Mouse (Mus musculus) hindbrain, embryonic 14.5 days (tissue): ENCODE measurements around the gene Srxn1. TPM values are rescaled to one million over a fixed set of nuclear protein-coding genes. Genes with fewer than 3 reads are reported as not detected.

ENCODE experiments used
- ATAC-seq: fragments of 200-750 bp; cut with Nextera tagmentation; 2 replicates; pipeline ENCODE4 v1.8.0; 2017; ENCODE audit warnings: moderate number of reproducible peaks, mild to moderate bottlenecking, moderate TSS enrichment, moderate library complexity; ENCODE audit not compliant: low FRiP score
- DNase-seq: peaks from one replicate; pipeline ENCODE4 v3.0.0-alpha.2; 2015; ENCODE audit warnings: low spot score
- H3K27ac ChIP-seq: fragments of 300-500 bp; sonication (generic); 2 replicates; pipeline ENCODE4 v1.5.1; 2014; ENCODE audit warnings: mild to moderate bottlenecking, moderate library complexity
- H3K27me3 ChIP-seq: fragments of 300-500 bp; sonication (generic); 2 replicates; pipeline ENCODE4 v1.6.1; 2014; ENCODE audit warnings: mild to moderate bottlenecking, low read length, mixed read lengths; ENCODE audit not compliant: control insufficient read depth, insufficient read depth
- H3K36me3 ChIP-seq: fragments of 300-500 bp; sonication (generic); replicated peaks from 2 replicates; pipeline ENCODE4 v1.6.1; 2014; ENCODE audit not compliant: control insufficient read depth, insufficient read depth
- H3K4me1 ChIP-seq: fragments of 300-500 bp; sonication (generic); replicated peaks from 2 replicates; pipeline ENCODE4 v1.6.1; 2014; ENCODE audit warnings: antibody characterized with exemption, low read length, mixed read lengths; ENCODE audit not compliant: control insufficient read depth, insufficient read depth
- H3K4me2 ChIP-seq: fragments of 300-500 bp; sonication (generic); replicated peaks from 2 replicates; pipeline ENCODE4 v1.6.1; 2014; ENCODE audit warnings: mild to moderate bottlenecking, moderate library complexity
- H3K4me3 ChIP-seq: fragments of 300-500 bp; sonication (generic); replicated peaks from 2 replicates; pipeline ENCODE4 v1.5.1; 2014; ENCODE audit warnings: mild to moderate bottlenecking, low read length
- H3K9ac ChIP-seq: fragments of 300-500 bp; sonication (generic); 2 replicates; pipeline ENCODE4 v1.6.1; 2014
- H3K9me3 ChIP-seq: fragments of 300-500 bp; sonication (generic); 2 replicates; pipeline ENCODE4 v1.6.1; 2016; ENCODE audit warnings: low read length; ENCODE audit not compliant: control insufficient read depth
- WGBS: fragments of 180-500 bp; shearing (Covaris S2); extraction: QIAGEN DNeasy Blood & Tissue Kit; methylation state at CpG from one replicate; pipeline ENCODE4 v1.1.7; 2014; 5-methylcytosine and 5-hydroxymethylcytosine counted together
- polyA plus RNA-seq: library from polyadenylated mRNA; unstranded; fragments of >200 nt; fragmentation: Nextera tagmentation; extraction: Ambion mirVana; gene quantifications from 2 replicates; pipeline ENCODE4 v1.2.1, GENCODE M21; 2014

The Srxn1 gene
- polyA plus RNA-seq, 1 experiment from 2014 or later: 22.5 TPM

DNA sequence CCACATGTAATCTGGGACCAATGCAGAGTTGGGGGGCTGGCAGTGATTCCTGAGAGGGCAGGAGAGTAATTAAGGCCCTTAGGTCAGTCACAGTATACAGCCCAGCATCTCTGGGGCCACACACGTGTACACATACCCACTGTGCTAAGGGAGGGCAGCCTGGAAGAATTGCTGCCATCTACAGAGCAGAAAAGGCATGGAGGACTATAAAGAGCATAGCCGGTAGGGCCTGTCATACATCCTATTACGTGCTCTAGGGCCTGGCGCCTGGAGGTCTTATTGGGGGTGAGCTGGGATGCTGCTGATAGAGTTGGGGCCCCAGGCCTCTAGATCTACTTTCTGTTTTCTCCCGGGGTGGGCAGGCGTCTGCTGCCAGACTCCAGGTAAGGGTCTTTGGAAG is 18.9 kb upstream of the Srxn1 start:
- Histone ChIP-seq H3K4me2 (peak overlapping the region; percentile 78), H3K9ac (peak overlapping the region; percentile 48), H3K4me3 (peak overlapping the region; percentile 11), H3K36me3 (peaks cover 39% of the 10 kb centered on the region), H3K9me3 (no peaks in the 10 kb centered on the region), H3K4me1 (peaks cover 38% of the 10 kb centered on the region), H3K27me3 (no peaks in the 10 kb centered on the region), H3K27ac (peak overlapping the region; percentile 30; the same call in 1 of the 2 replicates)
- ATAC-seq (no peak), DNase-seq (no peak)
- 55% methylated on average over 6 of the region's 6 CpGs for WGBS

DNA sequence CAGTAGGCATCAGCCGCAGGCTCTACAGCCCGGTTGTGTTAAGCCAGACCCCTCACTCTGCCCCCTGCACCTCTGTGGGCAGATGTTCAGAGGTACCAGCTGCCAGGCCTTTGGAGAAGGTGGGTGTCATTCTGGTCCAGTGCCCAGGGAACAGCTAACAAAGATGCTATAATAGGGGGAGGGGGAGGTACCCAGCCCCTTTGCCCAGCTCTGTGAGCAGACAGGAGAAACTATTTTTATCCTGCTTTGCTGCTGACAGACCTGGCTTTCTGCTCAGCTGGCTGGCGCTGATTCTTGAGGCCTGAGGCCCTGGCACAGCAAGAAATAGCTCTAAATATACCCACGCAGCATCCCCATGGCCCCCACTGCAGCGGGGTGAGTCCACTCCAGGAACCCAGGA is 18.2 kb upstream of the Srxn1 start:
- H3K36me3 ChIP-seq: peaks cover 39% of the 10 kb centered on the region
- peak overlapping the region; percentile 48 for H3K9ac ChIP-seq
- ATAC-seq (no peak), DNase-seq (no peak)
- H3K4me2 ChIP-seq: peak overlapping the region; percentile 78
- H3K4me1 ChIP-seq: peaks cover 39% of the 10 kb centered on the region
- no peaks in the 10 kb centered on the region for H3K27me3 ChIP-seq
- H3K4me3 ChIP-seq: no peak overlapping the region; the same call in 1 of the 2 replicates
- H3K27ac ChIP-seq: peak overlapping the region; percentile 30; the same call in 1 of the 2 replicates
- 67% methylated on average over 5 of the region's 5 CpGs for WGBS
- no peaks in the 10 kb centered on the region for H3K9me3 ChIP-seq

DNA sequence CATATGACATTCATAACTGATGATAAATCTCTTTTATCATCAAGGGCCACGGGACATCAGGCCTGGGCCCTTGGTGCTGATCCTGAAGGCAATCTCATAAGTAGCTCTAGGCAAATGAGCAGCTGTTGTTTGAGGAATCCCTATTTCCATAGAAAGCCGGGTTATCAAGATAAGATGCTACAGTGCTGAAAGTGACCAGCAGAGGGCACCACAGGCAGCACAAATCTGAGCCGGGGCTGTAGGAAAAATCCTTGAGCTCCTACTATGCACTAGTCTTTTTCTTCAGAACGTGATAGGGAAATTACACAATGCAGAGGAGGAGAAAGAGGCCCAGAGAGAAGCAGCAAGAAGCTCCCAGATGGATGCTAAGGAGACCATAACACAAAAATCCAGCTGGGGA is 16.2 kb upstream of the Srxn1 start:
- H3K27ac ChIP-seq: no peak overlapping the region
- peaks cover 44% of the 10 kb centered on the region for H3K4me1 ChIP-seq
- no peaks in the 10 kb centered on the region for H3K9me3 ChIP-seq
- ATAC-seq (no peak), DNase-seq (peak; percentile 82)
- H3K9ac ChIP-seq: no peak overlapping the region
- 5% methylated on average over 4 of the region's 4 CpGs for WGBS
- peaks cover 52% of the 10 kb centered on the region for H3K36me3 ChIP-seq
- H3K4me2 ChIP-seq: no peak overlapping the region
- no peak overlapping the region for H3K4me3 ChIP-seq
- H3K27me3 ChIP-seq: peaks cover 12% of the 10 kb centered on the region; the same call in 1 of the 2 replicates

DNA sequence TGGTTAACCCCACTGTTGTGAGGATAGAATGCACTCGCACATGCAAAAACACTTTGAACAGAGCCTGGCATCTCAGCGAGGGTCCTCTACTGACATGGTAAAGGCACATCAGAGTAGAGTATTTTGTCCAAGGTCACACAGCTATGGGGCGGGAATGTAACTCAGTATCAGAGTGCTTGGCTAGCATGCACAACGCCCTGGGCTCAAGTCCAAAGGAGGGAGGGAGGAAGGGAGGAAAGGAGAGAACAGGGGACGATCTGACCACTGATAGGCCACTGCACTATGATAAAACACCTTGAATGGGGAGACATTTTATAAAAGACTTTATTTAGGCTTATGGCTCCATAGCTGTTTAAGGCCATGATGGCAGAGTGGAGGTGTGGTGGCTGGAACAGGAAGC is 15.7 kb upstream of the Srxn1 start:
- Histone ChIP-seq H3K9me3 (no peaks in the 10 kb centered on the region), H3K27ac (no peak overlapping the region), H3K4me1 (peaks cover 40% of the 10 kb centered on the region), H3K27me3 (peaks cover 17% of the 10 kb centered on the region; the same call in 1 of the 2 replicates), H3K9ac (no peak overlapping the region), H3K4me3 (no peak overlapping the region), H3K36me3 (peaks cover 57% of the 10 kb centered on the region), H3K4me2 (no peak overlapping the region)
- WGBS: 75% methylated on average over 5 of the region's 5 CpGs
- DNase-seq (no peak), ATAC-seq (no peak)

DNA sequence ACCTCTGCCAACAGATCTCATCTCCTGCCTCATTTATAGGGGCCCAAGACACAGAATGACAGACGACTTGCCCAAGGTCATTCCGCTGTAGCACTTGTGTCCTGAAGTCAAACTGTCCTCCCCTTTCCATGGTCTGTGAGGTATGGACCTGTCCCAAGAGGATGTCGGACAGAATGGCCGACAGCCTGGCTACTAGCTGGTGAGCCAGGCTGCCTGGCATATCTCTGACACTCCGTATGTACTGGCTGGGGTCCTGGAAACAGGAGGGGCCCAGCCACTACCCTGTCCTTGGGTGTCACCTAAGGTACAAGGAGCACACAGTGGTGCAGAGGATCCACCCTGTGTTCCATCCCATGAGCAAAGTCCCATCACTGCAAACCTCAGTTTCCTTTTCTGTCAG is 14.8 kb upstream of the Srxn1 start:
- no peak overlapping the region for H3K4me3 ChIP-seq
- peaks cover 17% of the 10 kb centered on the region; the same call in 1 of the 2 replicates for H3K27me3 ChIP-seq
- 73% methylated on average over 5 of the region's 5 CpGs for WGBS
- H3K9ac ChIP-seq: no peak overlapping the region
- DNase-seq (peak; percentile 23), ATAC-seq (no peak)
- H3K4me2 ChIP-seq: no peak overlapping the region
- H3K27ac ChIP-seq: no peak overlapping the region
- peaks cover 58% of the 10 kb centered on the region for H3K36me3 ChIP-seq
- peaks cover 38% of the 10 kb centered on the region for H3K4me1 ChIP-seq
- no peaks in the 10 kb centered on the region for H3K9me3 ChIP-seq

DNA sequence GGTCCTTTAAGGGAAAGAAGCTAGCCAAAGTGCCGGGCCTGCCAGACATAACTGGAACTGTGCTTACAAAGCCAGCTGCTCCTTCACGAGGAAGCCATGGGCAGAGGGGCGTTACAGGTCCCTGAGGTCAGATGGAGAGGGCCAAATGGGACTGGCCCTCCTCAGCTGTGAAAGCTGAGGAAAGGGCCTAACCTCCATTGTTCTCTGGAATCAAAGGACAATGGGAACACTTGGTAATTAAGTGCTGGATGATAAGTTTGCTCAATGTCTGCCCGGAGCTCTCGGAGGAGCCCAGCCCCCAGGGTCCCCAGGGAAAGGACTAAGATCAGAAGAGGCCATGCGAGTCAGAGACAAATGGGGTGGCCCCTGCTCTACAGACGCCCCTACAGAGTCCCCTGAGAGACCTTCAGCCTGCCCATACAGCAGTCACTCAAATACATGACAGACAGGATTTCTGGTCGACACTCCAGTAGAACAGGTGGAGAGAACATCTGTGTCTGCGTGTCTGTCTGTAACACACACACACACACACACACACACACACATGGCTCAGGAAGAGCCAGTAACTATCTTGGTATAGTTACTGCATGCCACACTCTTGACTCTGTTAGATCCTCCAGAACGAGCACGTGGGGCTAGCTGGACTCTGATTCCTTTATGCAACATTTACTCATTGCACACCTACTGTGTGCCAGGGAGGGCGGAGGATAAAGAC is 13.8 kb upstream of the Srxn1 start:
- no peak overlapping the region for H3K9ac ChIP-seq
- 19% methylated on average over 12 of the region's 12 CpGs for WGBS
- H3K27ac ChIP-seq: 0 out of 2 replicates have a peak overlapping the region, but pooled peaks have one; percentile 41
- no peak overlapping the region for H3K4me3 ChIP-seq
- 0 out of 2 replicates have a peak overlapping the region, but pooled peaks have one; percentile 12 for H3K4me2 ChIP-seq
- no peak for DNase-seq
- H3K9me3 ChIP-seq: no peaks in the 10 kb centered on the region
- H3K27me3 ChIP-seq: peaks cover 17% of the 10 kb centered on the region; the same call in 1 of the 2 replicates
- H3K36me3 ChIP-seq: peaks cover 49% of the 10 kb centered on the region
- no peak for ATAC-seq
- peaks cover 29% of the 10 kb centered on the region for H3K4me1 ChIP-seq

DNA sequence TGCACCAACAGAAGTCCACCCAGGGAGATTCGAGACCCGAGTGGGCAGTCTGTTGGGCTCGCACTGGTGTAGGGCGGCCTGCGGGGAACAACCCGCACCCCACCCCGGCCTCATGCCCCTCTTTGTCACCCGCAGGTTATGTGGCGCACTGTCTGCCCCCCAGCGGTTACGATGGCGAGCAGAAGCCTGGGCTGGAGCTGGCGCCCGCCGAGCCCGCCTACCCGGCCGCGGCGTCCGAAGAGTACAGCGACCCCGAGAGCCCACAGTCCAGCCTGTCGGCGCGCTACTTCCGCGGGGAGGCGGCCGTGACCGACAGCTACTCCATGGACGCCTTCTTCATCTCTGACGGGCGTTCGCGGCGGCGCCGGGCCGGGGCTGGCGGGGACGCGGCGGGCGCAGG is 12.4 kb upstream of the Srxn1 start:
- Histone ChIP-seq H3K27me3 (peaks cover 17% of the 10 kb centered on the region; the same call in 1 of the 2 replicates), H3K4me3 (peak overlapping the region; percentile 16; the same call in 1 of the 2 replicates), H3K36me3 (peaks cover 47% of the 10 kb centered on the region), H3K9me3 (no peaks in the 10 kb centered on the region), H3K27ac (peak overlapping the region; percentile 27; the same call in 1 of the 2 replicates), H3K9ac (peak overlapping the region; percentile 33; the same call in 1 of the 2 replicates), H3K4me2 (peak overlapping the region; percentile 43), H3K4me1 (peaks cover 19% of the 10 kb centered on the region)
- DNase-seq: no peak
- ATAC-seq: no peak
- WGBS: 3% methylated on average over 44 of the region's 45 CpGs

DNA sequence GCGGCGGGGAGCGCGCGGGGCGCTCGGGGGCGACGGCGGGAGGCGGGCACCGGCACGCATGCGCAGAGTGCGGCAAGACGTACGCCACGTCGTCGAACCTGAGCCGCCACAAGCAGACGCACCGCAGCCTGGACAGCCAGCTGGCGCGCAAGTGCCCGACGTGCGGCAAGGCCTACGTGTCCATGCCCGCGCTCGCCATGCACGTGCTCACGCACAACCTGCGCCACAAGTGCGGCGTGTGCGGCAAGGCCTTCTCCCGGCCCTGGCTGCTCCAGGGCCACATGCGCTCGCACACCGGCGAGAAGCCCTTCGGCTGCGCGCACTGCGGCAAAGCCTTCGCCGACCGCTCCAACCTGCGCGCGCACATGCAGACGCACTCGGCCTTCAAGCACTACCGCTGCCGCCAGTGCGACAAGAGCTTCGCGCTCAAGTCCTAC is 11.9 kb upstream of the Srxn1 start:
- Histone ChIP-seq H3K4me2 (peak overlapping the region; percentile 43), H3K4me1 (peaks cover 19% of the 10 kb centered on the region), H3K4me3 (peak overlapping the region; percentile 22), H3K27me3 (peaks cover 17% of the 10 kb centered on the region; the same call in 1 of the 2 replicates), H3K9ac (peak overlapping the region; percentile 33; the same call in 1 of the 2 replicates), H3K27ac (no peak overlapping the region), H3K9me3 (no peaks in the 10 kb centered on the region), H3K36me3 (peaks cover 42% of the 10 kb centered on the region)
- WGBS: 2% methylated on average over 52 of the region's 60 CpGs
- ATAC-seq: no peak
- no peak for DNase-seq

DNA sequence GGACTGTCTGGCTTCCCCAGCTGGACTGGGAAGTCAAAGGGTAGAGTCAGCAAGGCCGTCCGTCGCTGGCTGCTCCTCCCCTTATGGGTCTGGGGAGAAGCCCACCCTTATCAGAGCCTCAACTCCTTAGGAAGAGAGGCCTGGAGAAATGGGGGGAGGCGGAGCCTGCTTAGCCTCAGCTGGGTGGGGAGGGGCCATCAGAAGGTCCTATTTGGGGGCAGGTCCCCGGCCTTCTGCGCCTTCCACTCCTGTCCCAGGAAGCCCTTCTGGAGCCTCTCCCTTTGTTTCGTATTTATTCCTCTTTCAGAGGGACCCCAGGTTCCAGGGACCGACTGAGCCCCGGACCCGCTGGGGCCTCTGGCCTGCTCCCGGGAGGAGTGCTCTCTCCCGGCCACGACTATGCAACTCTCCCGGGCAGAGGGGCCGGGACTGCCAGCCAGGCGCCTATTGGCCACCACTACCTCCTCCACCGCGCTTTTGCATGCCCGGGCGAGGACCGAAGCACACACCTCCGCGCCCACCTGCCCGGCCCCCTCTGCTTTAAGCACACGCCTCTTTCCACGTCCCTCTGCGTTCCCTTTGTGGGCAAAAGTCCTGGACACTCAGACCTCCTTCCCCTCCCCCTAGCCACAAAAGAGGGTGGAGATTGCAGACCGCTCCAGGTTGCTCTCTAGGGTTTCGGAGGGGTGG is 10.3 kb upstream of the Srxn1 start:
- Histone ChIP-seq H3K4me3 (no peak overlapping the region), H3K27ac (peak overlapping the region; percentile 69; the same call in 1 of the 2 replicates), H3K9ac (peak overlapping the region; percentile 22; the same call in 1 of the 2 replicates), H3K27me3 (peaks cover 17% of the 10 kb centered on the region; the same call in 1 of the 2 replicates), H3K9me3 (no peaks in the 10 kb centered on the region), H3K4me1 (peaks cover 19% of the 10 kb centered on the region), H3K36me3 (peaks cover 27% of the 10 kb centered on the region), H3K4me2 (no peak overlapping the region; the same call in 1 of the 2 replicates)
- DNase-seq: no peak
- ATAC-seq: 0 out of 2 replicates have a peak, but pooled peaks have one; percentile 1
- 4% methylated on average over 29 of the region's 29 CpGs for WGBS
